8 mouse cellular contexts compared by ENCODE assay signal in the genomic region with DNA sequence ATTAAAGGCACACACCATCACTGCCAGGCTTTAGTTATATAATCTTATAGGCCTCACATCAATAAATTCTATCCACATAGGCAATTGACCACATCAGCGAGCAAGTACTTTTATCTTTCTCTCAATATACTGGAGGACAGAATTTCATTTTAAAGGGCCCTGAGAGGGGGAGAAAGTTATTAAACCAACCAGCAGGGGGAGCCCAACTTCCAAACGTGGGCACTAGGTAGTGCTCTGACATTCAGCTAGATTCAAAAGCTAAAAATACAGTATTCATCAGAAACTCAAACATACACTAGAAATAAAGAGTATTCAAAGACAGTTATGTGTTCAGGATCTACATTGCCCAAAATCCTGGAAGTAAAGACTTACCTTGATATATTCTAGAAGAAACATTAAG.
DNase-seq lines count a peak whose midpoint lies in the region; ATAC-seq lines count a peak whose summit lies in the region.

No protein-coding gene starts in this region.

- no peak for ATAC-seq in hindbrain, embryonic 16.5 days
- ATAC-seq in forebrain, embryonic 11.5 days (replicated peaks; ENCODE audit: low FRiP score): 0 out of 2 replicates have a peak, but pooled peaks have one; percentile 64
- ATAC-seq in hindbrain, embryonic 15.5 days (ENCODE audit: low FRiP score, low read depth): 0 out of 2 replicates have a peak, but pooled peaks have one; percentile 59

- no peak overlapping the region for H3K4me2 ChIP-seq in hindbrain, embryonic 16.5 days (ENCODE audit: low read length)
- H3K4me2 ChIP-seq in forebrain, embryonic 11.5 days (ENCODE audit: low read depth, low read length, severe bottlenecking): no peak overlapping the region
- H3K4me2 ChIP-seq in hindbrain, embryonic 15.5 days: no peak overlapping the region

- peak; percentile 34 for DNase-seq in hindbrain, embryonic 10.5 days (ENCODE audit: low spot score)
- peak; percentile 89 for DNase-seq in brain, adult 2 months (ENCODE audit: low read depth, low spot score)
- DNase-seq in forebrain, embryonic 11.5 days (ENCODE audit: low spot score): peak; percentile 73
- DNase-seq in left cerebral cortex, adult 18-20 months (ENCODE audit: low spot score in 2 of 2): peak; percentile 65 to 87
- peak; percentile 43 for DNase-seq in midbrain, embryonic 10.5 days (ENCODE audit: low spot score)
- DNase-seq in spleen, postnatal 10 days (ENCODE audit: low spot score in 2 of 2): peak; percentile 6 to 66

- no peaks in the 10 kb centered on the region for H3K27me3 ChIP-seq in hindbrain, embryonic 10.5 days (ENCODE audit: insufficient read depth, poor library complexity, severe bottlenecking)
- H3K27me3 ChIP-seq in hindbrain, embryonic 16.5 days (replicated peaks; ENCODE audit: control insufficient read depth, insufficient read depth, low read length): no peaks in the 10 kb centered on the region
- no peaks in the 10 kb centered on the region for H3K27me3 ChIP-seq in forebrain, embryonic 11.5 days (ENCODE audit: control insufficient read depth, insufficient read depth, low read length)
- no peaks in the 10 kb centered on the region for H3K27me3 ChIP-seq in hindbrain, embryonic 15.5 days
- H3K27me3 ChIP-seq in midbrain, embryonic 10.5 days (ENCODE audit: low read depth, poor library complexity, severe bottlenecking): no peaks in the 10 kb centered on the region

- H3K9me3 ChIP-seq in hindbrain, embryonic 10.5 days: no peaks in the 10 kb centered on the region
- no peaks in the 10 kb centered on the region for H3K9me3 ChIP-seq in hindbrain, embryonic 16.5 days (ENCODE audit: control insufficient read depth, low read length)
- H3K9me3 ChIP-seq in forebrain, embryonic 11.5 days (ENCODE audit: control insufficient read depth, low read length): no peaks in the 10 kb centered on the region
- no peaks in the 10 kb centered on the region for H3K9me3 ChIP-seq in hindbrain, embryonic 15.5 days
- H3K9me3 ChIP-seq in midbrain, embryonic 10.5 days (replicated peaks): no peaks in the 10 kb centered on the region

- H3K4me3 ChIP-seq in hindbrain, embryonic 10.5 days: no peak overlapping the region
- no peak overlapping the region for H3K4me3 ChIP-seq in hindbrain, embryonic 16.5 days (ENCODE audit: low read length)
- H3K4me3 ChIP-seq in forebrain, embryonic 11.5 days (ENCODE audit: low read depth, low read length): no peak overlapping the region
- no peak overlapping the region for H3K4me3 ChIP-seq in hindbrain, embryonic 15.5 days
- no peak overlapping the region for H3K4me3 ChIP-seq in midbrain, embryonic 10.5 days

- H3K9ac ChIP-seq in hindbrain, embryonic 16.5 days (ENCODE audit: low read depth, low read length): no peak overlapping the region
- no peak overlapping the region for H3K9ac ChIP-seq in forebrain, embryonic 11.5 days (ENCODE audit: low read length)
- no peak overlapping the region for H3K9ac ChIP-seq in hindbrain, embryonic 15.5 days

- no peaks in the 10 kb centered on the region for H3K4me1 ChIP-seq in hindbrain, embryonic 10.5 days (replicated peaks)
- peaks cover 5% of the 10 kb centered on the region; the same call in 1 of the 2 replicates for H3K4me1 ChIP-seq in hindbrain, embryonic 16.5 days (ENCODE audit: control insufficient read depth, insufficient read depth, low read depth, low read length)
- H3K4me1 ChIP-seq in forebrain, embryonic 11.5 days (replicated peaks; ENCODE audit: control insufficient read depth, insufficient read depth, low read length): no peaks in the 10 kb centered on the region
- peaks cover 13% of the 10 kb centered on the region; the same call in 1 of the 2 replicates for H3K4me1 ChIP-seq in hindbrain, embryonic 15.5 days (replicated peaks)
- H3K4me1 ChIP-seq in midbrain, embryonic 10.5 days: peaks cover 4% of the 10 kb centered on the region; the same call in 1 of the 2 replicates

- no peaks in the 10 kb centered on the region for H3K36me3 ChIP-seq in hindbrain, embryonic 10.5 days
- H3K36me3 ChIP-seq in hindbrain, embryonic 16.5 days (ENCODE audit: control insufficient read depth, insufficient read depth, low read length): no peaks in the 10 kb centered on the region
- no peaks in the 10 kb centered on the region for H3K36me3 ChIP-seq in forebrain, embryonic 11.5 days (ENCODE audit: control insufficient read depth, insufficient read depth, low read length)
- no peaks in the 10 kb centered on the region for H3K36me3 ChIP-seq in hindbrain, embryonic 15.5 days
- H3K36me3 ChIP-seq in midbrain, embryonic 10.5 days: no peaks in the 10 kb centered on the region

- no peak overlapping the region for H3K27ac ChIP-seq in hindbrain, embryonic 10.5 days
- no peak overlapping the region for H3K27ac ChIP-seq in hindbrain, embryonic 16.5 days (ENCODE audit: low read depth, low read length)
- H3K27ac ChIP-seq in forebrain, embryonic 11.5 days (ENCODE audit: low read depth, low read length): no peak overlapping the region
- H3K27ac ChIP-seq in hindbrain, embryonic 15.5 days (replicated peaks): no peak overlapping the region
- no peak overlapping the region for H3K27ac ChIP-seq in midbrain, embryonic 10.5 days (replicated peaks)

- WGBS in hindbrain, embryonic 10.5 days: 26% methylated on average over 2 of the region's 2 CpGs
- WGBS in hindbrain, embryonic 16.5 days: 15% methylated on average over 2 of the region's 2 CpGs
- WGBS in forebrain, embryonic 11.5 days: 23% methylated on average over 2 of the region's 2 CpGs
- 17% methylated on average over 2 of the region's 2 CpGs for WGBS in hindbrain, embryonic 15.5 days
- 20% methylated on average over 2 of the region's 2 CpGs for WGBS in midbrain, embryonic 10.5 days

Comparison
In these comparisons a context has a peak if more than half of its experiments do, and no peak if none do; other contexts are left out.
1. DNase-seq: peak in every context shown above with its lines; median percentile 89 in brain, adult 2 months; 76 in left cerebral cortex, adult 18-20 months; 73 in forebrain, embryonic 11.5 days; 43 in midbrain, embryonic 10.5 days; 36 in spleen, postnatal 10 days; 34 in hindbrain, embryonic 10.5 days.